Mouse (Mus musculus) layer of hippocampus, postnatal 10 days (tissue): Measurements from ENCODE around the gene 1600014C10Rik. TPM values are rescaled to one million over a fixed set of nuclear protein-coding genes. Genes with fewer than 3 reads are reported as not detected.
A peak's percentile ranks its signal among the peaks of the same experiment; 100 is the strongest.

Experiments
- DNase-seq, 2 experiments: peaks; one replicate each; pipeline ENCODE4 v3.0.0; 2021; ENCODE audit warnings: low spot score in 2 of 2
- long read RNA-seq: library from polyadenylated mRNA; stranded (forward); transcript quantifications from one replicate; pipeline ENCODE4 v2.0.0, GENCODE M21; 2023
- total RNA-seq, 2 experiments: library from RNA; stranded (reverse); gene quantifications; 2 replicates each; pipeline ENCODE4 v1.2.3; 2021

1600014C10Rik gene
- total RNA-seq = 10 to 100 TPM; 17.6 to 19.7 TPM
- long read RNA-seq, transcript 1600014C10Rik-205 (3 exons, 3,283 nt) = major isoform, 26 of 35 reads
- long read RNA-seq, partial matches to known transcripts = 1 of 35 reads
- long read RNA-seq, other reads (novel, unspliced or antisense) = 7 of 35 reads

- DNase-seq = peak in 1 of 2 experiments; percentile 39
These were observed at the start of gene 1600014C10Rik for GRCm38 (mm10) chr7:38182962-38183687. TSS of gene 1600014C10Rik (plus strand) at chr7:38183217.

- DNase-seq = no peak
These were observed 48.5 kb upstream of the 1600014C10Rik start for GRCm38 (mm10) chr7:38134471-38134870.

- peak in 1 of 2 experiments; percentile 37 for DNase-seq
These were observed 42.7 kb upstream of the 1600014C10Rik start for GRCm38 (mm10) chr7:38140324-38140723.

GRCm38 (mm10) chr7:38141747-38142545 lies 41.1 kb upstream of the 1600014C10Rik start:
- DNase-seq = peak; percentile 89 to 92

- no peak for DNase-seq
These were observed 35.5 kb upstream of the 1600014C10Rik start for GRCm38 (mm10) chr7:38147477-38147876.

GRCm38 (mm10) chr7:38151706-38152312 lies 31.2 kb upstream of the 1600014C10Rik start:
- no peak for DNase-seq

- no peak for DNase-seq
These were observed 30.4 kb upstream of the 1600014C10Rik start for GRCm38 (mm10) chr7:38152571-38152970.

GRCm38 (mm10) chr7:38155829-38156228 lies 27.2 kb upstream of the 1600014C10Rik start:
- DNase-seq = no peak

- DNase-seq = no peak
These were observed 24.1 kb upstream of the 1600014C10Rik start for GRCm38 (mm10) chr7:38158764-38159458.

- DNase-seq = no peak
These were observed 21.6 kb upstream of the 1600014C10Rik start for GRCm38 (mm10) chr7:38161438-38161837.

GRCm38 (mm10) chr7:38163433-38164050 lies 19.5 kb upstream of the 1600014C10Rik start:
- no peak for DNase-seq

- no peak for DNase-seq
These were observed 15.9 kb upstream of the 1600014C10Rik start for GRCm38 (mm10) chr7:38166930-38167645.

GRCm38 (mm10) chr7:38167724-38168141 lies 15.3 kb upstream of the 1600014C10Rik start:
- peak; percentile 59 to 73 for DNase-seq

- no peak for DNase-seq
These were observed 9.1 kb upstream of the 1600014C10Rik start for GRCm38 (mm10) chr7:38173871-38174270.

GRCm38 (mm10) chr7:38174321-38175148 lies 8.5 kb upstream of the 1600014C10Rik start:
- DNase-seq = peak; percentile 54 to 66

- DNase-seq = no peak
These were observed 7.0 kb upstream of the 1600014C10Rik start for GRCm38 (mm10) chr7:38176056-38176455.

- DNase-seq = no peak
These were observed 3.1 kb upstream of the 1600014C10Rik start for GRCm38 (mm10) chr7:38179896-38180295.

GRCm38 (mm10) chr7:38181366-38181765 lies 1.7 kb upstream of the 1600014C10Rik start:
- no peak for DNase-seq

- DNase-seq = peak; percentile 82 to 86
These were observed 438 bp upstream of the 1600014C10Rik start for GRCm38 (mm10) chr7:38182596-38182961.
